Mouse (Mus musculus): Measurements from ENCODE around the gene Mavs. TPM values are rescaled to one million over a fixed set of nuclear protein-coding genes. Genes with fewer than 3 reads are reported as not detected.

Mavs gene
- polyA plus RNA-seq, 1 experiment = 11.6 TPM

- Histone ChIP-seq H3K27ac (ENCODE audit: insufficient read depth, low read length) (no peak overlapping the region), H3K27me3 (ENCODE audit: control insufficient read depth, insufficient read depth, low read length) (no peaks in the 10 kb centered on the region), H3K4me1 (ENCODE audit: control insufficient read depth, insufficient read depth, low read length) (no peaks in the 10 kb centered on the region), H3K4me3 (replicated peaks; ENCODE audit: insufficient read depth, low read depth, low read length) (no peak overlapping the region)
- TF ChIP-seq CTCF (IDR thresholded peaks at IDR 0.05; ENCODE audit: borderline replicate concordance, insufficient read depth, low read depth, low read length) = no peak
- no peak for TF ChIP-seq POLR2A (IDR thresholded peaks at IDR 0.05; ENCODE audit: borderline replicate concordance, insufficient read depth, low read length)
- WGBS = 79% methylated on average over 8 of the region's 8 CpGs
- DNase-seq = no peak
Observed at GRCm38 (mm10) chr2:131258693-131259092, 24.8 kb downstream of the Mavs start.

GRCm38 (mm10) chr2:131260544-131261307 is 26.9 kb downstream of the Mavs start:
- H3K27ac ChIP-seq (ENCODE audit: insufficient read depth, low read length) = no peak overlapping the region
- TF ChIP-seq CTCF (IDR thresholded peaks at IDR 0.05; ENCODE audit: borderline replicate concordance, insufficient read depth, low read depth, low read length) (no peak), POLR2A (IDR thresholded peaks at IDR 0.05; ENCODE audit: borderline replicate concordance, insufficient read depth, low read length) (no peak)

GRCm38 (mm10) chr2:131261481-131262212 is 27.8 kb downstream of the Mavs start:
- no peak for DNase-seq

More at GRCm38 (mm10) chr2:131260544-131261307, 26.9 kb downstream of the Mavs start:
- Histone ChIP-seq H3K4me1 (ENCODE audit: control insufficient read depth, insufficient read depth, low read length) (no peaks in the 10 kb centered on the region; the same call in 1 of the 2 replicates), H3K4me3 (replicated peaks; ENCODE audit: insufficient read depth, low read depth, low read length) (no peak overlapping the region), H3K27me3 (ENCODE audit: control insufficient read depth, insufficient read depth, low read length) (no peaks in the 10 kb centered on the region)
- 51% methylated on average over 9 of the region's 9 CpGs for WGBS
- no peak for DNase-seq

GRCm38 (mm10) chr2:131262213-131262672 is 28.4 kb downstream of the Mavs start, which contains the start of gene Pank2:
TSS of gene Pank2 (plus strand) at chr2:131262495.
- TF ChIP-seq CTCF (IDR thresholded peaks at IDR 0.05; ENCODE audit: borderline replicate concordance, insufficient read depth, low read depth, low read length) (no peak), POLR2A (IDR thresholded peaks at IDR 0.05; ENCODE audit: borderline replicate concordance, insufficient read depth, low read length) (peak; percentile 76)
- Histone ChIP-seq H3K4me3 (replicated peaks; ENCODE audit: insufficient read depth, low read depth, low read length) (peak within 1 kb of the TSS; percentile 84), H3K27me3 (ENCODE audit: control insufficient read depth, insufficient read depth, low read length) (no peaks in the 10 kb centered on the region), H3K4me1 (ENCODE audit: control insufficient read depth, insufficient read depth, low read length) (no peaks in the 10 kb centered on the region; the same call in 1 of the 2 replicates), H3K27ac (ENCODE audit: insufficient read depth, low read length) (peak within 1 kb of the TSS; percentile 74)
- peak; percentile 98 to 99 for DNase-seq
- WGBS = under 1% methylated on average over 47 of the region's 49 CpGs

More at GRCm38 (mm10) chr2:131261481-131262212, 27.8 kb downstream of the Mavs start:
- Histone ChIP-seq H3K27me3 (ENCODE audit: control insufficient read depth, insufficient read depth, low read length) (no peaks in the 10 kb centered on the region), H3K4me1 (ENCODE audit: control insufficient read depth, insufficient read depth, low read length) (no peaks in the 10 kb centered on the region; the same call in 1 of the 2 replicates), H3K4me3 (replicated peaks; ENCODE audit: insufficient read depth, low read depth, low read length) (peak overlapping the region; percentile 74), H3K27ac (ENCODE audit: insufficient read depth, low read length) (peak overlapping the region; percentile 74)
- TF ChIP-seq POLR2A (IDR thresholded peaks at IDR 0.05; ENCODE audit: borderline replicate concordance, insufficient read depth, low read length) (no peak), CTCF (IDR thresholded peaks at IDR 0.05; ENCODE audit: borderline replicate concordance, insufficient read depth, low read depth, low read length) (no peak)
- 4% methylated on average over 10 of the region's 10 CpGs for WGBS

- peak overlapping the region; percentile 84 for H3K4me3 ChIP-seq (replicated peaks; ENCODE audit: insufficient read depth, low read depth, low read length)
- DNase-seq = no peak
- H3K27ac ChIP-seq (ENCODE audit: insufficient read depth, low read length) = peak overlapping the region; percentile 73
- no peak for TF ChIP-seq POLR2A (IDR thresholded peaks at IDR 0.05; ENCODE audit: borderline replicate concordance, insufficient read depth, low read length)
- TF ChIP-seq CTCF (IDR thresholded peaks at IDR 0.05; ENCODE audit: borderline replicate concordance, insufficient read depth, low read depth, low read length) = no peak
- H3K4me1 ChIP-seq (ENCODE audit: control insufficient read depth, insufficient read depth, low read length) = no peaks in the 10 kb centered on the region; the same call in 1 of the 2 replicates
- H3K27me3 ChIP-seq (ENCODE audit: control insufficient read depth, insufficient read depth, low read length) = no peaks in the 10 kb centered on the region
- under 1% methylated on average over 59 of the region's 59 CpGs for WGBS
Observed at GRCm38 (mm10) chr2:131262680-131263670, 29.1 kb downstream of the Mavs start.

GRCm38 (mm10) chr2:131264027-131264426 is 30.2 kb downstream of the Mavs start:
- TF ChIP-seq POLR2A (IDR thresholded peaks at IDR 0.05; ENCODE audit: borderline replicate concordance, insufficient read depth, low read length) = no peak
- TF ChIP-seq CTCF (IDR thresholded peaks at IDR 0.05; ENCODE audit: borderline replicate concordance, insufficient read depth, low read depth, low read length) = no peak
- H3K27ac ChIP-seq (ENCODE audit: insufficient read depth, low read length) = no peak overlapping the region

GRCm38 (mm10) chr2:131265056-131265455 is 31.2 kb downstream of the Mavs start:
- no peak overlapping the region for H3K4me3 ChIP-seq (replicated peaks; ENCODE audit: insufficient read depth, low read depth, low read length)
- no peaks in the 10 kb centered on the region for H3K27me3 ChIP-seq (ENCODE audit: control insufficient read depth, insufficient read depth, low read length)
- TF ChIP-seq CTCF (IDR thresholded peaks at IDR 0.05; ENCODE audit: borderline replicate concordance, insufficient read depth, low read depth, low read length) = no peak
- 57% methylated on average over 2 of the region's 2 CpGs for WGBS
- DNase-seq = no peak
- H3K4me1 ChIP-seq (ENCODE audit: control insufficient read depth, insufficient read depth, low read length) = no peaks in the 10 kb centered on the region; the same call in 1 of the 2 replicates
- H3K27ac ChIP-seq (ENCODE audit: insufficient read depth, low read length) = no peak overlapping the region

More at GRCm38 (mm10) chr2:131264027-131264426, 30.2 kb downstream of the Mavs start:
- no peak for DNase-seq
- WGBS = 37% methylated on average over 6 of the region's 6 CpGs
- Histone ChIP-seq H3K4me1 (ENCODE audit: control insufficient read depth, insufficient read depth, low read length) (no peaks in the 10 kb centered on the region; the same call in 1 of the 2 replicates), H3K27me3 (ENCODE audit: control insufficient read depth, insufficient read depth, low read length) (no peaks in the 10 kb centered on the region), H3K4me3 (replicated peaks; ENCODE audit: insufficient read depth, low read depth, low read length) (peak overlapping the region; percentile 24)

Data from cerebellum, adult 2 months (tissue).